Mouse (Mus musculus) stomach, postnatal 0 days (tissue): ENCODE measurements around the gene Gm15262. TPM values are rescaled to one million over a fixed set of nuclear protein-coding genes. Genes with fewer than 3 reads are reported as not detected.
"Not testable (repeated sequence)": the region's sequence is repeated elsewhere in the genome, so short reads cannot be mapped to it uniquely, and the experiment has no call there.

Experiments used
- ATAC-seq: fragments of 200-750 bp; cut with Nextera tagmentation; 2 replicates; pipeline ENCODE4 v1.8.0; 2017; ENCODE audit not compliant: low FRiP score, low TSS enrichment
- DNase-seq: peaks from one replicate; pipeline ENCODE4 v3.0.0-alpha.2; 2016; ENCODE audit warnings: low spot score
- H3K27ac ChIP-seq: fragments of 300-500 bp; sonication (generic); replicated peaks from 2 replicates; pipeline ENCODE4 v1.5.1; 2014; ENCODE audit warnings: mild to moderate bottlenecking, control low read depth
- H3K27me3 ChIP-seq: fragments of 300-500 bp; sonication (generic); 2 replicates; pipeline ENCODE4 v1.6.1; 2014; ENCODE audit warnings: low read length; ENCODE audit not compliant: control insufficient read depth, insufficient read depth
- H3K36me3 ChIP-seq: fragments of 300-500 bp; sonication (generic); 2 replicates; pipeline ENCODE4 v1.6.1; 2014; ENCODE audit warnings: low read length, mixed read lengths; ENCODE audit not compliant: control insufficient read depth, insufficient read depth
- H3K4me1 ChIP-seq: fragments of 300-500 bp; sonication (generic); replicated peaks from 2 replicates; pipeline ENCODE4 v1.6.1; 2014; ENCODE audit warnings: antibody characterized with exemption; ENCODE audit not compliant: control insufficient read depth, insufficient read depth
- H3K4me2 ChIP-seq: fragments of 300-500 bp; sonication (generic); replicated peaks from 2 replicates; pipeline ENCODE4 v1.6.1; 2014; ENCODE audit warnings: low read depth, mild to moderate bottlenecking, control low read depth, moderate library complexity
- H3K4me3 ChIP-seq: fragments of 300-500 bp; sonication (generic); 2 replicates; pipeline ENCODE4 v1.5.1; 2014; ENCODE audit warnings: low read depth, low read length, control low read depth
- H3K9ac ChIP-seq: fragments of 300-500 bp; sonication (generic); 2 replicates; pipeline ENCODE4 v1.6.1; 2014; ENCODE audit warnings: mild to moderate bottlenecking, low read length, control low read depth, mixed read lengths
- H3K9me3 ChIP-seq: fragments of 300-500 bp; sonication (generic); 2 replicates; pipeline ENCODE4 v1.6.1; 2016; ENCODE audit warnings: low read length; ENCODE audit not compliant: control insufficient read depth
- CTCF ChIP-seq: IDR thresholded peaks from 2 replicates; pipeline ENCODE4 v1.5.1; 2016; ENCODE audit warnings: antibody characterized with exemption, low read depth, mild to moderate bottlenecking, moderate library complexity
- EP300 ChIP-seq: optimal IDR thresholded peaks from 2 replicates; pipeline ENCODE3; 2016; ENCODE audit warnings: antibody characterized with exemption
- WGBS: fragments of 180-500 bp; shearing (Covaris S2); extraction: QIAGEN DNeasy Blood & Tissue Kit; methylation state at CpG from one replicate; pipeline ENCODE4 v1.1.7; 2014; 5-methylcytosine and 5-hydroxymethylcytosine counted together
- polyA plus RNA-seq: library from polyadenylated mRNA; unstranded; fragments of >200 nt; fragmentation: Nextera tagmentation; extraction: Ambion mirVana; gene quantifications from 2 replicates; pipeline ENCODE4 v1.2.1, GENCODE M21; 2015

The Gm15262 gene
- polyA plus RNA-seq = not detected in 2 replicates

DNA sequence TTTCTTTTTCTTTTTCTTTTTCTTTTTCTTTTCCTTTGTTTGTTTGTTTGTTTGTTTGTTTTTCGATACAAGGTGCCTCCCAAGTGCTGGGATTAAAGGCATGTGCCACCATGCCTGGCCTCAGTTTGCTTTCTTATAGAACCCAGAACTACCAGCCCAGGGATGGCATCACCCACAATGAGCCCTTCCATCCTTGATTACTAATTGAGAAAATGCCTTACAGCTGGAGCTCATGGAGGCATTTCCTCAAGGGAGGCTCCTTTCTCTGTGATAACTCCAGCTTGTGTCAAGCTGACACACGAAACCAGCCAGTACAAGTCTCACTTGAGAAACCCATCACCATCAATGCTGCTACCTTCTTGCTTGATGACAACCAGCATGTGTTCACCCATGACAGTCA is at the start of gene Gm15262:
Gene Gm15262, plus strand, starts transcription at position 301 of the 400 bp plus-strand sequence.
- H3K9me3 ChIP-seq, H3K4me2 ChIP-seq, H3K9ac ChIP-seq, H3K4me1 ChIP-seq, H3K27me3 ChIP-seq, ATAC-seq, H3K36me3 ChIP-seq, H3K27ac ChIP-seq, DNase-seq, H3K4me3 ChIP-seq: not testable (repeated sequence)
- 51% methylated on average over 2 of the region's 2 CpGs for WGBS

DNA sequence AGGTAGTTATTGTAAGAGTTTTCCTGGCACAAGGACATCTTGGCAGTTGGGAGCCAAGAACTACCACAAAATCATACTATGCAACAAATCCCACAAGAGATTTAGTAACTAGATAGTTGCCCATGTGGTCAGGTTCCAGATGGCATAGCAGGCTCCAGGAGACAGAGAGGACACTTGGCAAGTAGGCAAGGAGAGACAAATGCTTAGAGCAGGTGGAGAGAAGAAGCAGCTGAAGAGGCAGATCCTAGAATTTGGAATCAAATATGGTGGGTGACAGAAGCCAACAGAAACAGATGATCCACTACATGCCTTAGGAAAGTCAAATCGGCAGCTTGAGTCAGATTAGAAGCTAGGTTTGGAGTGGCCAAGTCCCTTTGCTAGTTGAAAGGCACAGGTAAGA is 20.9 kb downstream of the Gm15262 start:
- Histone ChIP-seq H3K4me2 (no peak overlapping the region), H3K36me3 (no peaks in the 10 kb centered on the region), H3K9ac (no peak overlapping the region), H3K4me3 (no peak overlapping the region), H3K27me3 (no peaks in the 10 kb centered on the region), H3K27ac (no peak overlapping the region), H3K4me1 (no peaks in the 10 kb centered on the region), H3K9me3 (no peaks in the 10 kb centered on the region)
- ATAC-seq = no peak
- WGBS = 79% methylated on average over 1 of the region's 1 CpGs
- no peak for DNase-seq
- TF ChIP-seq CTCF = no peak
- TF ChIP-seq EP300 = no peak

DNA sequence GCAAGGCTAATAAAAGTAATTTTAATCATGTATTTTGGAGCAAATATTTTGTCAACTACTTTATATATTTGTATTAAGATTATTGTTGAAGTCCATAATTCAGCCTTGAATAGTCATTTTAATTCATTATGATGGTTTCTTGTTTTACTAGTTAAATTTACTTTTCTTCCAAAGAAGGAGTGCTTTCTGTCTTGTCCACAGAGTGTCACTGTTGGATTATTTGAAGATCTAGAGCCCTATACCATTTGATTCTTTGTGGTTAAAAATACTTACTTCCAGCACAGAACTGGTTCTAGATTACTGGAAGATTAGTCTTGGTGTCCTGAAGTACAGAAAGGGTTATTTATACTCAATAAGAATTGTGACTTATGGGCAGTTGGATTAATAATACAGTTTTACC is 29.2 kb downstream of the Gm15262 start:
- ATAC-seq (no peak), DNase-seq (no peak)
- Histone ChIP-seq H3K4me3 (no peak overlapping the region), H3K4me1 (no peaks in the 10 kb centered on the region), H3K9me3 (no peaks in the 10 kb centered on the region), H3K27me3 (no peaks in the 10 kb centered on the region), H3K36me3 (no peaks in the 10 kb centered on the region), H3K4me2 (no peak overlapping the region), H3K27ac (no peak overlapping the region), H3K9ac (no peak overlapping the region)
- TF ChIP-seq CTCF (peak; percentile 19; the same call in 1 of the 2 replicates), EP300 (no peak)

DNA sequence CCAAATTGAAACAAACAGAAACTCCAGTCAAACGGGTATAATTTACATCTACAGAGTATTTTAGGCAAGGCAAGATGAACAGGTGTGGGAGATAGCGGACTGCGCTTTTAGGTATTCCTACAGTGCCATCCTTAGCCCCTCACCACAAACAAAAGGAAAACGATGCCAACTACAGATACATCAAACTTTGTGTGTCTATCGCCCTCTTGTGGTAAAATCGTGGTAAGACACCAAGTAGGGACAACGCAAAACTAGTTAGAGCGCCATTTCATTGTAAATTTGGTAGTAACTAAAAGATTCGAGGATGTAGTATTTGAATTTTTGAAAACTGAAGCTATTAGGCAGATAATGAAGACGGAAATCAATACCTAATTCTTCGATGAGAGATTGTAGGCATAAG is 83.7 kb downstream of the Gm15262 start:
- TF ChIP-seq CTCF (peak; percentile 61), EP300 (no peak)

DNA sequence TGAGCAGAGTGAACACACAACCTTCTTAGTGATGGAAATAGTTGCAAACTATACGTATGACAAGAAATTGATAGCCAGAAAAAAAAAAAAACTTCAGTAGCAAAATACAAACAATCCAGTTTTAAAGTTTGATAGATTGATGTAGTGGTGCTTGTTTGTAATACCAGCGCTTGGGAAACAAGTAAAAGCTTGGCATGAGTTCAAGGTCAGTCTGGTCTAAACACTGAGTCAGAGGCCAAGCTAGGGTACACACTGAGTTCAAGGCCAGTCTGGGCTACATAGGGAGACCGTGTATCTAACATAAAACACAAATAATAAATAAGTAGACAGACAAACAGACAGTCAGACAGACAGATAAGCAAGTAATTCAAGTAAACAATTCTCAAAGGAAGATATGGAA is 84.2 kb downstream of the Gm15262 start:
- H3K4me2 ChIP-seq = no peak overlapping the region
- no peaks in the 10 kb centered on the region for H3K9me3 ChIP-seq
- no peak overlapping the region for H3K9ac ChIP-seq
- H3K4me1 ChIP-seq = no peaks in the 10 kb centered on the region
- H3K36me3 ChIP-seq = no peaks in the 10 kb centered on the region
- DNase-seq = no peak
- H3K27me3 ChIP-seq = no peaks in the 10 kb centered on the region
- no peak overlapping the region for H3K27ac ChIP-seq
- TF ChIP-seq CTCF (no peak), EP300 (no peak)
- 60% methylated on average over 3 of the region's 3 CpGs for WGBS
- no peak overlapping the region for H3K4me3 ChIP-seq
- ATAC-seq = no peak

More for the DNA sequence above, 83.7 kb downstream of the Gm15262 start:
- Histone ChIP-seq H3K4me3 (no peak overlapping the region), H3K9ac (no peak overlapping the region), H3K27ac (no peak overlapping the region), H3K36me3 (no peaks in the 10 kb centered on the region), H3K4me2 (no peak overlapping the region), H3K27me3 (no peaks in the 10 kb centered on the region), H3K9me3 (no peaks in the 10 kb centered on the region), H3K4me1 (no peaks in the 10 kb centered on the region)
- WGBS = 38% methylated on average over 11 of the region's 11 CpGs
- DNase-seq (no peak), ATAC-seq (no peak)

DNA sequence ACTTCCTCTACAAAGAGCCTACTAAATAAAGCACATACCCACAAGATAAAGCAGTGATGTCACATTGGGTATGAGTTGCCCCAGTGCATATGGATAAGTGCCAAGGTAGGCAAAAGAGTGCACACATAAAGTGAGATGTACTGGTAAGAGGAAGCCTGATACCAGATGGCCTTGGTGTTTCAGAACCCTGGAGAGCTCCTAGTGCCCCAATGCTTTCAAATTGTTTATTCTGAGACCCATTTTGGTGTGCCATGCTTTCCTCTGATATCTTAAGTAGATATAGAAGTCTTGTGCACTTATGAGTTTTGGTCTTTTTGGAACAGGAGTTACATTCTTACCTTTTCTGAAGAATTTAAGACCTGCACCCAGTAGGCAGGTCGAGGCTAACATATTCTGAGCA is 88.3 kb downstream of the Gm15262 start:
- H3K27ac ChIP-seq = no peak overlapping the region
- H3K4me2 ChIP-seq = no peak overlapping the region
- no peak overlapping the region for H3K4me3 ChIP-seq
- no peak for ATAC-seq
- WGBS = 47% methylated on average over 1 of the region's 1 CpGs
- TF ChIP-seq CTCF = no peak
- no peak for TF ChIP-seq EP300
- H3K27me3 ChIP-seq = no peaks in the 10 kb centered on the region
- H3K4me1 ChIP-seq = no peaks in the 10 kb centered on the region
- H3K9ac ChIP-seq = no peak overlapping the region
- DNase-seq = no peak
- H3K9me3 ChIP-seq = no peaks in the 10 kb centered on the region
- H3K36me3 ChIP-seq = no peaks in the 10 kb centered on the region
